Mouse (Mus musculus) cerebellum, adult (tissue): Measurements from ENCODE around the gene Furin.

ENCODE experiments used
- ATAC-seq: cut with Nextera tagmentation; 2 replicates; pipeline ENCODE4 v1.9.2; 2017; ENCODE audit warnings: mild to moderate bottlenecking, moderate library complexity, mixed read lengths; ENCODE audit not compliant: insufficient number of reproducible peaks, low FRiP score, low TSS enrichment

The Furin gene

DNA sequence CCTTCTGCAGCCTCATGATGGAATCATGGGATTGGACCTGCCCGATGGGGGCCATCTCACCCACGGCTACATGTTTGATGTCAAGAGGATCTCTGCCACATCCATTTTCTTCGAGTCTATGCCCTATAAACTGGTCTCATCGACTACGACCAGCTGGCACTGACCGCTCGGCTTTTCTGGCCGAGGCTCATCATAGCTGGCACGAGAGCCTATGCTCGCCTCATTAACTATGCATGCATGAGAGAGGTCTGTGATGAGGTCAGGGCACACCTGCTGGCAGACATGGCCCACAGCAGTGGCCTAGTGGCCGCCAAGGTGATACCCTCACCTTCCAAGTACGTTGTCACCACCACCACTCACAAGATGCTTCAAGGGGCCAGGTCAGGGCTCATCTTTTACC lies 24.4 kb upstream of the Furin start:
- ATAC-seq, result no peak

DNA sequence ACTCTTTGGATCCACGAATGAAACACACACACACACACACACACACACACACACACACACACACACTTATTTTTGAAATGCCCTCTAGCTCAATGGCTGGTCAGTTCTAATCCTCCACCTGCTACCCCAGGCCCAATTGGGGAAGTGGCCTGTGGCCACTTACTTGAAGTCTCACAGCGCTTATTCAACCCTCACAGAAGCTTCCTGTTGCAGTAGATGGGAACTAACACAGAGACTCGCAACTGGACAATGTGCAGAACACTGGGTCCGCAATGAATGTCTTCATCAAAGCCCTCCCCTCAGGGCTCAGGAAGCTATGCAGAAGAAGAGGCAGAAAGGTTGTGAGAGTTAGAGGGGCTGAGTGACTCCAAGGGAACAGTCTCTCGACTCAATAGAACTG lies 22.5 kb upstream of the Furin start:
- ATAC-seq, result no peak

DNA sequence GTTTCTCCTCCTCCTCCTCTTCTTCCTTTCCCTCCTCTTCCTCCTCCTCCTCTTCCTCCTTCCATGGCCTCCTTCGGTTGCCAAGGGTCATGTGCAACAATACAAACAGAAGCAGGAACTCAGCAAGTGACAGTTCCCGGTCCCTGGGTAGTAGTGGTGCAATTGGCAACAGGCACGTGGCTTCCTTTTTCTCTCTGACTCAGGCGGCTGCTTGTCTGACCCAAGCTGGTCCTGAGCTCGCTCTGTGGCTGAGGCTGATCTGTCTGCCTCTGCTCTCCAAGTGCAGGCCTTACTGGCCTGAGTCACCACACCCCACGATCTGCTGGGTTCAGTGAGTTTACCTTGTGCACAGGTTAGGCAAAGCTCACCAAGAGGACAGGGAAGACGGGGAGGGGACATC lies 21.1 kb upstream of the Furin start:
- ATAC-seq, result no peak

DNA sequence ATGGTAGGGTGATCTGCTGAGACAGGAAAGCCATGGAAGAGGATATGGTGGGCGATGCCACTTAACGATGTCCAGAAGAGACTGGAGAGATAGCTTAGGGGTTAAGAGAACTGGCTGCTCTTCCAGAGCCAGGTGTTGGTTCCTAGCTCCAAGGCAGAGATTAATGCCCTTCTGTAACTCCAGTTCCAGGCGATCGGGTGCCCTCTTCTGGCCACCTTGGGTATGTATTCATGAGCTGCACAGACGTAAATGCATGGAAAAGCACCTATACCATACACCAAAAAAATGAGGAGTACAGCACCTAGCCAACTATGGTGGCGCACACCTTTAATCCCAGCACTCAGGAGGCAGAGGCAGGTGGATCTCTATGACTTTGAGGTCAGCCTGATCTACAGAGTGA lies 19.5 kb upstream of the Furin start:
- ATAC-seq, result no peak

GRCm38 (mm10) chr7:80422759-80423480 lies 17.7 kb upstream of the Furin start:
- no peak; the same call in 1 of the 2 replicates for ATAC-seq

GRCm38 (mm10) chr7:80421576-80421975 lies 16.3 kb upstream of the Furin start:
- ATAC-seq, result no peak

DNA sequence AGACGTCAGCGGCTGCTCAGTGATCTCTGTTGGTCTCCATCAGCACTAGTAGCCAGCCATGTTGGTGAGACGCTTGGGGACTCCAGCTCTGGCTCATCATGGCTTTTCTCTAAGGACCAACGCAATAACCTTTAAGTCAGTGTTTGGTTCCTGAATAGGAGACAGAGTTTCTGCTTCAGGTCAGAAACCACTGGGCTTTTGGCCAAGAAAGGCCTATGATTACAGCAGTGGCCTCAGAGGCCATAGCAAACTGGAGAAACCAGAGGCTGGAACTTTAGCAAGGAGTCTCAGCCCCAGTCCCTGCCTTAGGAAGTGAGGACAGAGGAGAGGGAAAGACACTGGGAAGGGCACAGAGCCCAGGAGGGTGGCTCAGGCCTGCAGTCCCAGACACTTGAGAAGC lies 15.3 kb upstream of the Furin start:
- no peak for ATAC-seq

GRCm38 (mm10) chr7:80419278-80419677 lies 14.0 kb upstream of the Furin start:
- no peak for ATAC-seq

DNA sequence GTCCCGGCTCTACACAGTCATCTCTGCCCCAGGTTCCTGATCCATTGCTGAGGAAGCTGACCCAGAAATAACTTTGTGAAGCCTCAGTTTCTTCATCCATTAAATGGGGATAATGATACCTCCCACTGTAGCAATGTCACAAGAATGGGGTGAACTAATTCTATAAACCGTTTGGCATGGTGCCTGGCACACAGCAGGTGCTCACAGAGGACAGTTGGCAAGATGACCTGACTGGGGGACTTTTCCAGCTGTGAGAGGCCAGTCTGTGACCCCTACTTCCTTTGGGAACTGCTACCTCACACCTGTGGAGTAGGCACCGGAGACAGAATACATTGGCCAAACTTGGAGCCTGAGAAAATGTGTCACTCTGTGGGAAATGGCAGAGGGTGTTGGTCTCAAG lies 12.8 kb upstream of the Furin start:
- ATAC-seq, result no peak

DNA sequence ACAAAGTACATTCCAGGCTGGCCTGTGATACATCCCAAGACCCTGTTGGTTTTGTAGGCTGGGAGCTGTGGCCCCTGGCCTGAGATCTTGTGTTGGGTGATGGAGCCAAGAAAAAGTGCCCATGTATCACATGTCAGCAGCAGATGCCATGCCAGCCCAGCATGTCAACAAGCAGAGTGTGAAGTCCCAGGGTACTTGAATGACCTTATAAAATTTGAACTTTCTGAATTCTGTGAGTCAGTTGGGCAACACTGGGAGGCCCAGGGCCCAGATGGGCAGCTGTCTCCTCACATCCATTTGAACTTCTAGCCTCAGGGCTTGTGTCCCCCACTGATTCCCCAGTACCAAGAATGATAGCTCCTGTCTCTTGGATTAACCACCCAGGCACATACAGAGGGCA lies 12.4 kb upstream of the Furin start:
- no peak for ATAC-seq

GRCm38 (mm10) chr7:80416969-80417368 lies 11.7 kb upstream of the Furin start:
- ATAC-seq, result no peak

- ATAC-seq, result no peak
These were observed 9.1 kb upstream of the Furin start for GRCm38 (mm10) chr7:80414303-80414855.

DNA sequence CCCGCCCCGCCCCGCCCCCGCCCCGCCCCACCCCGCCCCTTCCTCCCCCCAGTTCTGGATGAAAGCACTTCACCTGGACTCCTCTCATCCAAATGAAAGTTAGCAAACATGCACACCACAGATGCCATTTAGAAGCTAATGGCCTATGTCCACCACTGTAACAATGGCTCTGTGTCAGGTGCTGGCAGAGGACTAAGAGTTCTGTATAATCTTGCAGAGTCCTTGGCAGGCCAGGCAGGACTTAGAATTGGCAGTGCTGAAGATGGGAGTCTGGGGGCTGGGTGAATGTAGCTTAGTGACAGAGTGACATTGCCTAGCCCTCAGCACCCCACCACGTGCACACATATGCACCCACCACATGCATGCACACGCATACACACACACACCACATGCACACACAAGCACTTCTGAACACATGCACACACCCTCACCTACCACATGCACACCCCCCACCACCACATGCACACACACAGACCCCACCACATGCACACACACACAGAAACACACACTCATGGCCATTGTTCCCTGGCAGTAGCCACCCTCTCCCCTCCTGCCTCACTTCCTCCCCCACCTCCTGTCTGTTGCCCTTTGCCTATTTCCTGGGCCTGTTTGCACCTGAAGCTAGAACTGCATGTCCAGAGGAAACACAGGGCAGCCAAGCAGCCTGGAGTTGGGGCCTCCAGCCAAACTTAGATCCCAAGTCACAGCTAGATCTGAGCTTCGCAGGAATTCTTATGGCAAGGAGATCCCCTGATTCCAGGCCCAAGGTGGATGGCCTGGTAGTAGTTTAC lies 8.5 kb upstream of the Furin start:
- ATAC-seq, result no peak

DNA sequence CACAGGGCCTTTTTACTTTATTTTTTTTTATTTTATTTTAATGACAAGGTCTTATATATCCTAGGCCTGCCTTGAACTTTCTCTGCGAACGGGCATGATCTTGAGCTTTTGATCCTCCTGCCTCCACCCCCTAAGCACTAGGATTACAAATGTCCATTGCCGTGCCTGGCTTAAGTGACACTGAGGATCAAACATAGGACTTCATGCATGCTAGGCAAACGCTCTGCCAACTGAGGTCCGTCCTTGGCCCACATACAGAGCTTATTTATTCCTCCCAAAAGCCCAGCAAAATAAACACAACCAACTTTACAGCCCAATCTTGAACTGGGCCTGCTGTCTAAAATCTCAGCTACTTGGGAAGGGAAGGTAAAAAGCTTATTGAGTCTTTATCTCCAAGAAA lies 7.5 kb upstream of the Furin start:
- no peak for ATAC-seq

GRCm38 (mm10) chr7:80412279-80412678 lies 7.0 kb upstream of the Furin start:
- no peak for ATAC-seq

GRCm38 (mm10) chr7:80410380-80410779 lies 5.1 kb upstream of the Furin start:
- ATAC-seq, result no peak

DNA sequence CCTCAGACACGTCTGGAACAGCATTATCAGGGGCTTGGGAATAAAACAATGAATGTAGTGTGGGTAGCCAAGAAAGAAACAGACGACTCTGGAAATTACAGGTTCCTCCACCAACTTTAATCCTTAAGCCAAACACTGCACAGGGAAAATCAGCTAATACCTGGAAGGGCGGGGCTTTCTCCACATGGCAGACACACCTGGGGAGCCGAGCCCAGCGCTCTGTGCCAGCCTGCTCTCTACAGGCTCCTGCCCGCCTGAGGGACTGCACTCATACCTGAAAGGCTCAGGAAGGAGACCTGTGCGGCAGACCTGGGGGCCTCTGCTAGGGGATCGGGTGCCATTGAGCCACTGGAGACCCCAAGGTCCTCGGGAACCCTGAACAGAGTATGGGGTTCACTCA lies 2.5 kb upstream of the Furin start:
- ATAC-seq, result no peak

GRCm38 (mm10) chr7:80406186-80406585 lies 950 bp upstream of the Furin start:
- no peak for ATAC-seq

DNA sequence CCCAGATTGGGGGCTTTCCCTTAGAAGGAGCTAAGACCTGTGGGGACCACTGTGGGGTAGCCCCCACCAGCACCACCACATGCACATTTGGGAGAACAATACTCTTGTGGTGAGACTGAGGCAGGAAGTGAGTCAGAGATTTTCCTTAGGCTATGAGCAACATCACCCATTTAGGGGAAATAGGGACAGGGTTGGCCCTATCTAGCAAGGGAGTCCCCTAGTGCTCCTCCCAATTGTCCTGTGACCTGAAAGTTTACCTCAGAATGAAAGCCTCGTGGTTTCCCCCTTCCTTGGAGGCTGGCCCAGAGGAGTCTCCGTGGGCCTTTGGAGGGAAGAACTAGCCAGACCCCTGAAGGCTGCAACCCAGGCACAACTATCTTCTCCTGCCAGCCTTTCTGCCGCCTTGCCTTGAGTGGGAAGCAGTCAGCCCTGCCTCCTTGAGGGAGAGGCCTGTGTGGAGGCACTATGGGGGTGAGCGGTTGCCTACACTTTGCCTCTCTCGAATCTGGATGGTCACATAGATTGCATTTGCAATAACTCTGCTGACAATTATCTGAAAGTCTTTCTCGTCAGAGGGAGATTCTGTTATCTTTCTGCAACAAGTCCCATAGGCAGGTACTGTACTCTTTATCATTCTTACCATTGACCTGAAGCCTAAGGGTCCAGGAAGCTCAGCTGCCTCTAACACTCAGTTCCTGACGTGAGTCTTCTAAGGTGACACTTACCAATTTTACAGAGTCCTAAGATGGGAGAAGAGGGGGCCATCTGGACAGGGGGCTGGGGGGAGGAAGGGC lies 938 bp downstream of the Furin start:
- ATAC-seq, result no peak

- ATAC-seq, result 0 out of 2 replicates have a peak, but pooled peaks have one; percentile 28
These were observed 1.7 kb downstream of the Furin start for GRCm38 (mm10) chr7:80403551-80403950.
